Mouse (Mus musculus): ENCODE results near the gene Pde7b.

The Pde7b gene

GRCm38 (mm10) chr10:20724906-20725305 lies at the start of gene Pde7b:
Pde7b (minus strand) TSS chr10:20725078.
- peak; percentile 15 for DNase-seq (ENCODE audit: low read depth, low spot score)

GRCm38 (mm10) chr10:20772056-20772455 lies 47.2 kb upstream of the Pde7b start:
- no peak for DNase-seq (ENCODE audit: low read depth, low spot score)

GRCm38 (mm10) chr10:20770418-20770888 lies 45.6 kb upstream of the Pde7b start:
- no peak for DNase-seq (ENCODE audit: low read depth, low spot score)

- DNase-seq (ENCODE audit: low read depth, low spot score), result peak; percentile 59
Measured at GRCm38 (mm10) chr10:20769557-20770417, 44.9 kb upstream of the Pde7b start.

- no peak for DNase-seq (ENCODE audit: low read depth, low spot score)
Measured at GRCm38 (mm10) chr10:20764352-20764751, 39.5 kb upstream of the Pde7b start.

- DNase-seq (ENCODE audit: low read depth, low spot score), result no peak
Measured at GRCm38 (mm10) chr10:20758939-20759338, 34.1 kb upstream of the Pde7b start.

DNA sequence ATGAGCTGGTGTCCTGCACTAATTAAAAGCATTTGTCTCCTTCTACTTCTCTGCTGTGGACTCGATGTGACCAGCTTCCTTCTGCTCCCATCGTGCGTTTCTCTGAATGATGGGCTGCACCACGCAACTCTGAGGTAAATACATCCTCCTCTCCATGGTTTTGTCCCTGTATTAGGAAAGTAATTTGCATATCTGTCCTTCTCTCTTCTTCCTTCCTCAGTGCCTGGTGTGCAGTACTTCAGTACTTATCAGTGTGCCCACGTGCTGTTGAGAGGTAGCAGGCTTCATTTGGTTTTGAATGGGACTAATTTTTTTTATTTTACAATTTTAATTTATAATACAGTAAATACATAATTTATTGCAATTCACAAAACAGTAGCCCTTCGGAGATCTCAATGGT lies 33.4 kb upstream of the Pde7b start:
- DNase-seq (ENCODE audit: low read depth, low spot score), result no peak

DNA sequence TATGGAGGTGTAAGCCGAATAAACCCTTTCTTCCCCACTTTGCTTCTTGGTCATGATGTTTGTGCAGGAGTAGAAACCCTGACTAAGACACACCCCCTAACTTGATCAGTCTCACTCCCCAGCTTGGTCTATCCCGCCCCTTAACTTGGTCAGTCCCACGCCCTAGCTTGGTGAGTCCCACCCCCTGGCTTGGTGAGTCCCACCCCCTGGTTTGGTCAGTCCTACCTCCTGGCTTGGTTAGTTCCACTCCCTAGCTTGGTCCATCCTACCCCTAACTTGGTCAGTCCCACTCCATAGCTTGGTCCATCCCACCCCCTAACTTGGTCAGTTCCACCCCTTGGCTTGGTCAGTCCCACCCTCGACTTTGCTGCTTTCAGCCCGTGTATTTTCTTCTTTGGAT lies 31.3 kb upstream of the Pde7b start:
- DNase-seq (ENCODE audit: low read depth, low spot score), result no peak

- no peak for DNase-seq (ENCODE audit: low read depth, low spot score)
Measured at GRCm38 (mm10) chr10:20752883-20753282, 28.0 kb upstream of the Pde7b start.

DNA sequence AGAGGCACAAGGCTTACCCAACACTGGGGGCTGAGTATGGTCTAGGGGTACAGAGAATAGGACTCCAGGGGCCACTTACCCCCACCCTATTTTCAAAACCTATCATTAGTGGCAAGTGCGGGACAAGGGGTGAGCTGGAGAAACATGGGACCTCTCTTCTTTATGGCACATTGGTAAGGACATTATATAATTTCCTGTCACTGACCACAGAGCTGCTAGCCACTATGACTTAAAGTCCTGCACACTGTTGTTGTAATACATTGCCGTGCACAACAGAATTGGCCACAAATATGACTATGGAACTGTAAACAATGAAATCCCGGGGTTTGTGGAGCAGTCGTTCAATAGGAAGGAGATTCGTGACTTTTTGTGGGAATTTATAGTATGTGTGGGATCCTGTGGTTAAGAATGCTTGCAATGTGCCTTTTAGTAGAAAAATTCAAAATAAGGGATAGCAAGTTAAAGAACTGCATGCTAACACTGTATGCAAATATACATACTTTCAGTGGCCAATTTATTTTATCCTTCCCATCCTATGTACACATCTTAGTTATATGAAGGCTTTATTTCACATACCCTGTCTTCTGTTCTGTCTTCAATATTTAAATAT lies 25.9 kb upstream of the Pde7b start:
- no peak for DNase-seq (ENCODE audit: low read depth, low spot score)

- no peak for DNase-seq (ENCODE audit: low read depth, low spot score)
Measured at GRCm38 (mm10) chr10:20748938-20749337, 24.1 kb upstream of the Pde7b start.

GRCm38 (mm10) chr10:20747229-20747628 lies 22.4 kb upstream of the Pde7b start:
- DNase-seq (ENCODE audit: low read depth, low spot score), result no peak

GRCm38 (mm10) chr10:20739801-20740200 lies 14.9 kb upstream of the Pde7b start:
- no peak for DNase-seq (ENCODE audit: low read depth, low spot score)

DNA sequence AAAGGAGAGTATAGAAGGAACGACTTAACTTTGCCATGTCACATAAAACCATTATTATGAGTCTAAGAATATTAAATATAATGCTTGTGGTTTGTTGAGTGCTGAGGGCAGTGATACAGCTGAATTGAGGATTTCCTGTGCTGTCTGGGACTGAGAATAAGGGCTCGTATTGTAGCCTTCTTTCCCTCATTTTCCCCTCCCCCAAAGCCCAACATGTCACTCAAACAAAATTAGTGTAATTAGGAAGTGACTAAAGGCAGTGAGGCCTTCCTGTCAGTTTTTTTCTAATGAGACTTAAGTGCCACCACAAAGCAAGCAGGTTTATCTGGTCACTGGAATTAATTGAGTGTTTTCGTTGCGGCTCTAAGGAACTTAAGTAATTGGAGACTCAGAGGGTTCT lies 12.3 kb upstream of the Pde7b start:
- DNase-seq (ENCODE audit: low read depth, low spot score), result no peak

DNA sequence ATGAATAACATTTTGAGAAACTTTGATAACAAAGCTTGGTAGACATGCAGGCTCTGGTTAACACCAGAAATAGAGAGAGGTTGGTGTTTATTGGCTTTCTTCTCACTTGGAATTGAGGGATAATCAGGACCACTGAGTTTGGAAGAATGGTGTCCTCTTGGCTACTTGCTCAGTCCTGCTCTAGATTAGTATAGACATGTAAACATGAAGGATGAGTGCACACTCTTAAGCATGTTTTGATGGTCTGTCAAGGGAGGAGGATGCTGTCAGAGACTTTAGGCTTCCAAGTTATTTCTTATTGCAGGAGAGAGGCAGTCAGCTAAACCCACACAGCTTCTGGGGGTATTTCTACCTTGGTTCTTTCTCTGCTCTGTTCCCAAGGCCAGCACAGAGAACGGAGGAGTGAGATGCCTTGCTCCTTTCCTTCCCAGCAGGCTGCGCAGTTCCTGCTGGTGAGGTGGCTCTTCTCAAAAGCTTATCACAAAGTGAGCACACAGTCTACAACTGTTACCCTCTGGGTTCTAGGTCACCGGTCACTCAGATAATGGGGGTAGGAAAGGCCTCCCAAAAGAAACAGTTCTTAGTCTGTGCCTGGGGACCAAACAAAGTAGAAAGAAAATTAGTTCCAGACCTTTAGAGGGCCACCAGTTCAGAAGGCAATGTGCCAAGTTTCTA lies 11.0 kb upstream of the Pde7b start:
- DNase-seq (ENCODE audit: low read depth, low spot score), result no peak

DNA sequence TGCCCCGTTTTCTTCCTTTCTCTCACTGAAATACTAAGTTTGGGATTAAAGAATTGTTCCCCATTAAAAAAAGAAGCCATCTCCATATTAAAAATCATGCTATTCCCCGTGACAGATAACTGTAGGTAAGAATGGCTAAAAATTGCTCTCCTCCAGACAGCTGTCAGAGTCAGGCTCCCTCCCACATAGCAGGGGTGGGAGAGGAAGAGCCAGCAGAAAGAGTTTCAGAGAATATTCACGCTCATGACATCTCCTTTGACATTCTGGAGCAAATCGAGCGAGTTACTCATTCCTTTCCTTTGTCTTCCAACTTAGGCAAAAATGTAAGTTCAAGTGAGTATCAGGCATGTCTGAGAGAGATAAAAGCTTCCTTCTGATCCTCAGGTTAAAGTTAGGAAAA lies 8.7 kb upstream of the Pde7b start:
- no peak for DNase-seq (ENCODE audit: low read depth, low spot score)

- DNase-seq (ENCODE audit: low read depth, low spot score), result no peak
Measured at GRCm38 (mm10) chr10:20732180-20732579, 7.3 kb upstream of the Pde7b start.

GRCm38 (mm10) chr10:20730034-20730433 lies 5.2 kb upstream of the Pde7b start:
- no peak for DNase-seq (ENCODE audit: low read depth, low spot score)

GRCm38 (mm10) chr10:20725384-20725983 lies 606 bp upstream of the Pde7b start:
- no peak for DNase-seq (ENCODE audit: low read depth, low spot score)

DNA sequence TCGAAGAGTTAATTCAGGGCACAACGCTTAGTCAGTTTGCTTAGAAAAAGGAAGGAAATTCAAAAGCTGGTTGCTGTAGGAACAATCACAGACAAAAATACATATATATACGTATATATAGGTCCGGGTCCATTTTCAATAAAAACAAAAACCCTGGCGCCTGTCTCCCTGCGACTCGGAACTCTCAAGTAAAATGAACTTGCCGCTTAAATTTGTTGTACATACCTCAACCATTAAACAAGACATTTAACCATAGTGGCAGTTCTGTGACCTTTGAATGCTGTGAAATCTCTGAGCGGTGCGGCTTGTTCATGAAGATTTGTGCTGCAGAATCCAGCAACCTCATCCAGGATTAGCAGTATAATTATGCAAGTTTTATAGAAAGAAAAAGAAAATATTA lies 427 bp downstream of the Pde7b start:
- DNase-seq (ENCODE audit: low read depth, low spot score), result no peak

DNA sequence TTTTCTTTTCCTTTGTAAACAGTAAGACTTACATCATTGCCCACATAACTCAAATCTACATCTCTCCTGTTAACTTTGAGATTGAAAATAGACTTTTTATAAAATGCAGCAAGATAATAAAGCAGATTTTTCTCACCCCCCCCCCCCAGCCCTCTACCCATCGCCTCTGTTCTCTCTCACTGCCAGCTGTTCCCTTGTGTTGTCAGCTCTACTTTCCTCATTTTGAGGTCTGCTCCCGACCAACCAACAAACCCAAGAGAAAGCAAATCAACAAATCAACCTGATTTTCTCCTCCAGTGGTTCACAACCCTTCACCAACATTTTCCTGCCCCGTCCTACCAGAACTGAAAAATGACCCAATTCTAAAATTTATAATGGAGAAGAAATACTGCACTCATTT lies 916 bp downstream of the Pde7b start:
- no peak for DNase-seq (ENCODE audit: low read depth, low spot score)

DNA sequence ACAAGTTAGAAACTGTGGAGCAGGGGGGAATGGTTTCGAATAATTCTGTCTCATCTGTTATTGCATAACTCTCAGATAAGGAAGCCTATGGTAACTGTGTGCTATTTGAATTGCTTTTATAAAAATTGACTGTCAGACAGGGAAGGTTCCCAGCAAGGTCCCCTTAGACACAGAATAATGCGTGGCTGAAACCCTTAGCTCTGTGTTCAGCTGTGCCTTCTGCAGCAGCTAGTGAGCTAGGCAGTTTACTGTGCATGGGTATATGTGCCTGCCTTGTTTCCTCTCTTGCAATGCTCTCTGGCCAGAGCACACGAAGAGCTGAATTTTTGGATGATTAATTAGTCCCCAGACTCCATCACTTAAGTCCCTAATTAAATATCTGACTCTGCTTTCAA lies 1.4 kb downstream of the Pde7b start:
- DNase-seq (ENCODE audit: low read depth, low spot score), result no peak
